Mouse (Mus musculus): ENCODE results near the gene Plbd2. TPM values are rescaled to one million over a fixed set of nuclear protein-coding genes. Genes with fewer than 3 reads are reported as not detected.
A peak's percentile ranks its signal among the peaks of the same experiment; 100 is the strongest.

Plbd2 gene
- polyA plus RNA-seq, 1 experiment from 2014 or later: 53.6 TPM

DNA sequence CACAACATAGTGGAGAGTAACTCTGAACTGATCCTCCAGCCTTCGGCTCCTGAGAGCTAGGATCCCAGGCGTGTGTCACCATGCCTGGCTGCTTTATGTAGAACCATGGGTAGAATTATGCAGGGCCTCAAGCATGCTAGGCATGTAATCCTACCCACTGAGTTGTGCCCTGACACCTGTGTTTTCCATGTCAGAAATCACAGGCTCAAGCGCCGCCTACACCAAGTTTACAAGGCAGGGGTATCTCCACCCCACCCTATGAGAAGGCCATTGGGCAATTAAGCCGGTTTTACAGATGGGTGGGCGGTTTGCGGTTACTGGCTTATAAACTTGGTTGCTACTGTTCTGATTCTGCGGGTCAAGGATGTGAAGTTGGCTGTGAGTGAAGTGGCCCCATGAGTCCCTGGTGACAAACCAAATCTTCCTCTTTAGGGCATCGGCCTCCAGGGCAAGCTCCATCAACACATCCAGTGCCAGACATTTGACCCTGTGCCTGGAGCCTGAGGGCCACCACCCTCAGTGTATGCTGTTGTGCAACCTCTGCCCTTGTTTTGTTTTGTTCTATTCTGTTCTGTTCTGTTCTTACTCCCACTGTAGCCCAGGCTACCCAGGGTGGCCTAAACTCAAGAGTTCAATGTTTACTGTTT lies 10.7 kb upstream of the Plbd2 start:
- Histone ChIP-seq H3K9me3 (ENCODE audit: low read length) (no peaks in the 10 kb centered on the region), H3K4me1 (ENCODE audit: insufficient read depth) (peaks cover 35% of the 10 kb centered on the region), H3K36me3 (replicated peaks; ENCODE audit: insufficient read depth, low read length) (peaks cover 2% of the 10 kb centered on the region), H3K9ac (replicated peaks) (no peak overlapping the region; the same call in 1 of the 2 replicates), H3K27ac (ENCODE audit: low read depth) (peak overlapping the region; percentile 95), H3K4me2 (ENCODE audit: low read depth, low read length) (peak overlapping the region; percentile 68), H3K27me3 (ENCODE audit: insufficient read depth, low read length) (no peaks in the 10 kb centered on the region), H3K4me3 (ENCODE audit: low read depth, low read length) (no peak overlapping the region)
- DNase-seq (peak; percentile 54), ATAC-seq (peak; percentile 71)
- WGBS (ENCODE audit: insufficient replicate concordance): 69% methylated on average over 9 of the region's 9 CpGs
- TF ChIP-seq CTCF (IDR thresholded peaks at IDR 0.05; ENCODE audit: low read depth) (no peak), EP300 (IDR thresholded peaks at IDR 0.05; ENCODE audit: low read depth) (peak; percentile 81)

GRCm38 (mm10) chr5:120512911-120513555 lies 9.6 kb upstream of the Plbd2 start:
- H3K4me3 ChIP-seq (ENCODE audit: low read depth, low read length): peak overlapping the region; percentile 55
- peak overlapping the region; percentile 68 for H3K4me2 ChIP-seq (ENCODE audit: low read depth, low read length)
- 63% methylated on average over 15 of the region's 15 CpGs for WGBS (ENCODE audit: insufficient replicate concordance)
- H3K4me1 ChIP-seq (ENCODE audit: insufficient read depth): peaks cover 37% of the 10 kb centered on the region
- no peaks in the 10 kb centered on the region for H3K9me3 ChIP-seq (ENCODE audit: low read length)
- no peak for TF ChIP-seq EP300 (IDR thresholded peaks at IDR 0.05; ENCODE audit: low read depth)
- no peak for TF ChIP-seq CTCF (IDR thresholded peaks at IDR 0.05; ENCODE audit: low read depth)
- peak overlapping the region; percentile 95 for H3K27ac ChIP-seq (ENCODE audit: low read depth)
- peak overlapping the region; percentile 21; the same call in 1 of the 2 replicates for H3K9ac ChIP-seq (replicated peaks)
- no peaks in the 10 kb centered on the region for H3K27me3 ChIP-seq (ENCODE audit: insufficient read depth, low read length)
- no peaks in the 10 kb centered on the region for H3K36me3 ChIP-seq (replicated peaks; ENCODE audit: insufficient read depth, low read length)
- ATAC-seq (no peak), DNase-seq (no peak)

DNA sequence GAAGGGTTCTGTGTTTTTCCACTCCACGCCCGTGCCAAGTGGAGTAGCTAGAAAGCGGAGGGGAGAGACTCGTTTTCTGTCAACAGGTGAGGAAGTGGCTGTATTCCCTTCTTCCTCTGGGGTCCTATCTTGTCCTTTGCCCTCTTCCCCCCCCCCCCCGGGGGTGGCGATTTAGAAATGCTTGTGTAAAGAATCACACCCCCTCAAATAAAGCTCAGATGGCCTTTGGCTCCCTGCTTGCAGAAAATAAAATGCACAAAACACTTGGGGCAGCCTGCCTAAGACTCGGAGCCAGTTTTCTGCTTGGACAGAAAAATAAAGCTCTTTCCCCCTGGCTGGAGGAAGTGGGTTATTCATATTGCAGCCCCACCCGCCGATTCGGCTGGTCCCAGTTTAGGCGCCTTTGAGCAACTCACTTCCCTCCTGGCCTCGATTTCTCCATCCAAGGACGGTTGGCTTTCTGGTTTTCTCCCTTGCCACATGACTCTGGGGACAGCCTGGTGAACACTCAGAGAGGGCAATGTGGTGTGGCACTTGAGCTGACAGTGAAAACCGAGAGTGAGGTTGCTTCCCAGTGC lies 8.3 kb upstream of the Plbd2 start:
- ATAC-seq: no peak
- peak overlapping the region; percentile 63 for H3K9ac ChIP-seq (replicated peaks)
- 6% methylated on average over 14 of the region's 14 CpGs for WGBS (ENCODE audit: insufficient replicate concordance)
- no peaks in the 10 kb centered on the region for H3K9me3 ChIP-seq (ENCODE audit: low read length)
- peak overlapping the region; percentile 68 for H3K4me2 ChIP-seq (ENCODE audit: low read depth, low read length)
- peak overlapping the region; percentile 55 for H3K4me3 ChIP-seq (ENCODE audit: low read depth, low read length)
- peaks cover 27% of the 10 kb centered on the region for H3K4me1 ChIP-seq (ENCODE audit: insufficient read depth)
- H3K27ac ChIP-seq (ENCODE audit: low read depth): peak overlapping the region; percentile 95
- no peaks in the 10 kb centered on the region for H3K27me3 ChIP-seq (ENCODE audit: insufficient read depth, low read length)
- DNase-seq: peak; percentile 57
- no peaks in the 10 kb centered on the region for H3K36me3 ChIP-seq (replicated peaks; ENCODE audit: insufficient read depth, low read length)
- no peak for TF ChIP-seq CTCF (IDR thresholded peaks at IDR 0.05; ENCODE audit: low read depth)
- no peak for TF ChIP-seq EP300 (IDR thresholded peaks at IDR 0.05; ENCODE audit: low read depth)

DNA sequence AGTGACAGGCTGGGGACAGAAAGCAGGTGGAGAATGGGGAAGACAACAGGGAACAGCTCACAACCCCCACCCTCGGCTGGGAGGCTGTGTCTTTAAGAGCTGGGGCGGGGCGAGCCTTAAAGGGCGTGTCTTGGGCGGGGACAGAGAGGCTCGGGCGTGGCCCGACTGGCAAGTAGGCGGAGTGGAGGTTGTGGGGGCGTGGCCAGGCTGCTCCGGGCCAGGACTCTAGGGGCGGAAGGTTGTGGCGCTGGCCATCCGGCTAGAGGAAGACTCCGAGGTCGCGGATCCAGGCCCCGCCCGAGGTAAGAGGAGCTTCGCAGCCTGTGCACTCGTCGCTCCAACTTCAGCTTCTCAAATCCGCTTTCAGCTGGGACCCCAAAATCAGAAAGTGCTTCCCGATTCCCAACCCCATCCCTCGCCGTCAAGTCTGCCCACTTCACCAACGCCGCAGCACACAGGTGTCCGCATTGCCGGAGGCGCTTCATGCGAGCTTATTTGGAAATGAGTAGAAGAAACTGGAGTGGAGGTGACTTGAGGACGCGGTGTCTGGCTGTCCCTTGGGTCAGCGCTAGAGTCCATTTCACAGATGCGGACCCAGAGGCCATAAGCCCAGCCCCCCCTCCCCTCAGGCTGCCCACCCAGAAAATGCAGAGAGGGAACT lies 7.7 kb upstream of the Plbd2 start, which contains the start of gene Slc8b1:
Slc8b1 (plus strand) TSS at position 187 of the 661 bp plus-strand sequence.
- Histone ChIP-seq H3K36me3 (replicated peaks; ENCODE audit: insufficient read depth, low read length) (no peaks in the 10 kb centered on the region), H3K9ac (replicated peaks) (peak within 1 kb of the TSS; percentile 63), H3K27me3 (ENCODE audit: insufficient read depth, low read length) (no peaks in the 10 kb centered on the region), H3K4me3 (ENCODE audit: low read depth, low read length) (peak within 1 kb of the TSS; percentile 55), H3K4me1 (ENCODE audit: insufficient read depth) (peaks cover 22% of the 10 kb centered on the region), H3K27ac (ENCODE audit: low read depth) (peak within 1 kb of the TSS; percentile 95), H3K9me3 (ENCODE audit: low read length) (no peaks in the 10 kb centered on the region), H3K4me2 (ENCODE audit: low read depth, low read length) (peak within 1 kb of the TSS; percentile 68)
- DNase-seq (peak; percentile 97), ATAC-seq (peak; percentile 83)
- TF ChIP-seq EP300 (IDR thresholded peaks at IDR 0.05; ENCODE audit: low read depth) (no peak), CTCF (IDR thresholded peaks at IDR 0.05; ENCODE audit: low read depth) (peak; percentile 1; the same call in 1 of the 2 replicates)
- WGBS (ENCODE audit: insufficient replicate concordance): under 1% methylated on average over 35 of the region's 36 CpGs

- 70% methylated on average over 4 of the region's 4 CpGs for WGBS (ENCODE audit: insufficient replicate concordance)
- peaks cover 18% of the 10 kb centered on the region for H3K4me1 ChIP-seq (ENCODE audit: insufficient read depth)
- H3K9me3 ChIP-seq (ENCODE audit: low read length): no peaks in the 10 kb centered on the region
- H3K27ac ChIP-seq (ENCODE audit: low read depth): no peak overlapping the region
- DNase-seq (no peak), ATAC-seq (no peak)
- no peaks in the 10 kb centered on the region for H3K36me3 ChIP-seq (replicated peaks; ENCODE audit: insufficient read depth, low read length)
- TF ChIP-seq CTCF (IDR thresholded peaks at IDR 0.05; ENCODE audit: low read depth) (no peak), EP300 (IDR thresholded peaks at IDR 0.05; ENCODE audit: low read depth) (no peak)
- H3K9ac ChIP-seq (replicated peaks): no peak overlapping the region
- H3K27me3 ChIP-seq (ENCODE audit: insufficient read depth, low read length): no peaks in the 10 kb centered on the region
- H3K4me3 ChIP-seq (ENCODE audit: low read depth, low read length): no peak overlapping the region
- H3K4me2 ChIP-seq (ENCODE audit: low read depth, low read length): no peak overlapping the region
Measured at GRCm38 (mm10) chr5:120507311-120507710, 3.9 kb upstream of the Plbd2 start.

DNA sequence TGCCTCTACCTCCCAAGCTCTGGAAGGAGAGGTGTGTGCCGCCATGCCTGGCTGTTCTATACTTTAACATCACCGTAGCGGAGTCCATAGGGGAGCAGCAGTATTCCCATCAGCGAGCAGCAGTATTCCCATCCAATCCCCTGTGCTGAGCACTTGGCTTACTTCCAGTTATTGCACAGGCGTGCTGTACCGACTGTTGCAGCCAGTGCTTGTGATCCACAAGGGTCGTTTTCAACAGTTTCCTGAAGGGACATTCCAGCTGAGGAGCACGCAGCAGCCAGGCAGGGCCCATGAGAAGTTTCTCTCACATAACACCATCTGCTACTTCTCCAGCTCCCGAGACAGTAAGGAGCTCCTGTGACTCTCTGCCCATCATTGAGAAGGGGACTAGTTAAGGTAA lies 3.1 kb upstream of the Plbd2 start:
- TF ChIP-seq CTCF (IDR thresholded peaks at IDR 0.05; ENCODE audit: low read depth) (no peak), EP300 (IDR thresholded peaks at IDR 0.05; ENCODE audit: low read depth) (no peak)
- no peaks in the 10 kb centered on the region for H3K27me3 ChIP-seq (ENCODE audit: insufficient read depth, low read length)
- no peak overlapping the region for H3K27ac ChIP-seq (ENCODE audit: low read depth)
- no peak overlapping the region for H3K9ac ChIP-seq (replicated peaks)
- H3K9me3 ChIP-seq (ENCODE audit: low read length): no peaks in the 10 kb centered on the region
- no peak overlapping the region for H3K4me2 ChIP-seq (ENCODE audit: low read depth, low read length)
- H3K36me3 ChIP-seq (replicated peaks; ENCODE audit: insufficient read depth, low read length): no peaks in the 10 kb centered on the region
- H3K4me1 ChIP-seq (ENCODE audit: insufficient read depth): peaks cover 26% of the 10 kb centered on the region
- no peak overlapping the region for H3K4me3 ChIP-seq (ENCODE audit: low read depth, low read length)
- DNase-seq (no peak), ATAC-seq (no peak)
- WGBS (ENCODE audit: insufficient replicate concordance): 67% methylated on average over 9 of the region's 9 CpGs

Measured in liver, postnatal 0 days (tissue).